Comparison of ENCODE assay signal across 22 mouse cellular contexts in genomic region chr9:66770701-66771100, GRCm38 (mm10). TPM values are rescaled to one million over a fixed set of nuclear protein-coding genes. Genes with fewer than 3 reads are reported as not detected.
DNase-seq lines count a peak whose midpoint lies in the region; ATAC-seq lines count a peak whose summit lies in the region.
"Had no signal": no experiment of that assay in that cellular context is flagged by ENCODE, and none has a peak within 500 bp of the region (broad histone marks: within the 10 kb centered on the region; RNA-seq: fewer than 3 reads in every experiment).

No protein-coding gene starts in this region.

- intact Hi-C loops in heart, postnatal 10 days (cut with DNase I), result no loop called here

- no peak for ATAC-seq in kidney, embryonic 15.5 days (replicated peaks; ENCODE audit: low FRiP score)
- ATAC-seq: forebrain, embryonic 13.5 days; hindbrain, embryonic 16.5 days had no signal

- H3K4me3 ChIP-seq in kidney, embryonic 15.5 days (replicated peaks), result no peak overlapping the region
- H3K4me3 ChIP-seq: embryonic facial prominence, embryonic 10.5 days; forebrain, embryonic 13.5 days; gastrocnemius, adult 2 months; heart, embryonic 13.5 days; hindbrain, embryonic 12.5 days had no signal

- H3K27me3 ChIP-seq in kidney, embryonic 15.5 days, result no peaks in the 10 kb centered on the region
- H3K27me3 ChIP-seq: forebrain, embryonic 13.5 days; heart, embryonic 13.5 days; hindbrain, embryonic 12.5 days had no signal

- no peak overlapping the region for H3K4me2 ChIP-seq in kidney, embryonic 15.5 days
- H3K4me2 ChIP-seq: forebrain, embryonic 13.5 days; heart, embryonic 13.5 days; hindbrain, embryonic 12.5 days had no signal

- H3K27ac ChIP-seq in kidney, embryonic 15.5 days, result peak overlapping the region; percentile 18; the same call in 1 of the 2 replicates
- H3K27ac ChIP-seq: embryonic facial prominence, embryonic 10.5 days; forebrain, embryonic 13.5 days; gastrocnemius, adult 2 months; heart, embryonic 13.5 days; hindbrain, embryonic 12.5 days had no signal

- no peaks in the 10 kb centered on the region for H3K4me1 ChIP-seq in kidney, embryonic 15.5 days
- H3K4me1 ChIP-seq: embryonic facial prominence, embryonic 10.5 days; forebrain, embryonic 13.5 days; heart, embryonic 13.5 days; hindbrain, embryonic 12.5 days had no signal

- peak; percentile 57 for DNase-seq in heart, adult 11 months
- DNase-seq in heart, postnatal 10 days, result no peak
- peak; percentile 53 for DNase-seq in kidney, postnatal 14 days
- no peak for DNase-seq in lung, postnatal 25 days (ENCODE audit: low spot score)
- no peak for DNase-seq in embryo, embryonic 11 days
- no peak for DNase-seq in thymus, postnatal 10 days (ENCODE audit: low spot score in 2 of 2)
- DNase-seq: adrenal gland, postnatal 10 days; B cell, adult 2 months; cerebellum, adult 11 months; cerebellum, adult 9-11 months; cerebellum, postnatal 36 days; gastrocnemius, adult 2 months; gastrocnemius, postnatal 25 days; heart, postnatal 4 days had no signal

- H3K36me3 ChIP-seq in kidney, embryonic 15.5 days, result no peaks in the 10 kb centered on the region
- H3K36me3 ChIP-seq: embryonic facial prominence, embryonic 10.5 days; heart, embryonic 13.5 days; hindbrain, embryonic 12.5 days had no signal

- no peaks in the 10 kb centered on the region for H3K9me3 ChIP-seq in kidney, embryonic 15.5 days (replicated peaks)
- H3K9me3 ChIP-seq: embryonic facial prominence, embryonic 10.5 days; forebrain, embryonic 13.5 days; heart, embryonic 13.5 days; hindbrain, embryonic 12.5 days had no signal

- no peak overlapping the region for H3K9ac ChIP-seq in kidney, embryonic 15.5 days
- H3K9ac ChIP-seq: forebrain, embryonic 13.5 days; heart, embryonic 13.5 days; hindbrain, embryonic 12.5 days had no signal

RNA-seq across cellular contexts. Expression of gene Aph1b, which starts 24.6 kb away (rescaled TPM):
- 1 to 10 TPM; 6.5 to 8.1 TPM for total RNA-seq in heart, postnatal 10 days (2021)
- polyA plus RNA-seq in kidney, embryonic 15.5 days (2015; fragmentation: Nextera tagmentation; extraction: Ambion mirVana), result 9.2 and 11.9 TPM in 2 replicates

RNA-seq across cellular contexts. Expression of gene Gm10647, which starts 26.1 kb away (rescaled TPM):
- under 1 TPM; 0.17 to 0.32 TPM for total RNA-seq in heart, postnatal 10 days (2021)
- polyA plus RNA-seq in kidney, embryonic 15.5 days (2015; fragmentation: Nextera tagmentation; extraction: Ambion mirVana), result 0.69 and 0.96 TPM in 2 replicates
- total RNA-seq: gastrocnemius, adult 2 months; granulocyte monocyte progenitor cell, adult 5-6 weeks; MEL had no signal

RNA-seq across cellular contexts. Expression of gene Car12, which starts 57.2 kb away (rescaled TPM):
- under 1 TPM; 0.17 to 0.31 TPM for total RNA-seq in heart, postnatal 10 days (2021)
- 14.5 and 15.6 TPM in 2 replicates for polyA plus RNA-seq in kidney, embryonic 15.5 days (2015; fragmentation: Nextera tagmentation; extraction: Ambion mirVana)

Comparison
In these comparisons a context has a peak if more than half of its experiments do, and no peak if none do; other contexts are left out.
1. DNase-seq: peak in heart, adult 11 months (single experiment) and kidney, postnatal 14 days (single experiment); none in heart, postnatal 10 days (0 of 2), lung, postnatal 25 days (single experiment), embryo, embryonic 11 days (single experiment) and thymus, postnatal 10 days (0 of 2).